Mouse (Mus musculus): Measurements from ENCODE around the gene Prl8a2.

DNA sequence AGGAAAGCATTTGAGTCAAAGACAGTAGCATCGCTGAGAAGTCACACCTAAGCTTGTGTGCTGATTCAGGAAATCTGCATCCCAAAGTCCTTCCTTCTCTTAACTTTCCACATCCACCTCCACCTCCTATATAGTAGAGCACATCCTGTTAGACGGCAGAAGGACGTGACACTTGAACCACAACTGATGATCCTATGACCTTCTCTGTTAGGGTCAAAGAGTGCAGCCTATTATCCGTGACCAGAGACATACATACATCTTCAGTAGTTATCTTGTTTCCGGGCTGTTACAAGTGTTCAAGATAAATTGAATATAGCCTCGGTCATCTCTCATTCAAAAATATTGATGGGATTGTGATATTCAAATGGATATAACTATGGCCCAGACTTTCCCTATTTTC is 45.3 kb downstream of the Prl8a2 start, which contains the start of gene Prl2b1:
- TF ChIP-seq POLR2A (IDR thresholded peaks at IDR 0.05; ENCODE audit: insufficient read length, low read depth): no peak
- TF ChIP-seq TCF3 (IDR thresholded peaks at IDR 0.05; ENCODE audit: insufficient read length, low read depth): no peak

Data from myocyte (in vitro differentiated cells).